Mouse (Mus musculus) testis, adult 2 months (tissue): ENCODE measurements around the gene Mast3. TPM values are rescaled to one million over a fixed set of nuclear protein-coding genes. Genes with fewer than 3 reads are reported as not detected.
A peak's percentile ranks its signal among the peaks of the same experiment; 100 is the strongest.

ENCODE experiments used
- H3K27ac ChIP-seq: fragments of 200-500 bp; 2 replicates; pipeline ENCODE4 v1.5.1; 2012; ENCODE audit warnings: low read depth, low read length; ENCODE audit not compliant: control insufficient read depth, insufficient read depth
- H3K27me3 ChIP-seq: fragments of 200-500 bp; 2 replicates; pipeline ENCODE4 v1.6.1; 2012; ENCODE audit warnings: mild to moderate bottlenecking, low read length, moderate library complexity; ENCODE audit not compliant: control insufficient read depth, insufficient read depth
- H3K36me3 ChIP-seq: fragments of 200-500 bp; 2 replicates; pipeline ENCODE4 v1.6.1; 2012; ENCODE audit warnings: mild to moderate bottlenecking, low read length; ENCODE audit not compliant: control insufficient read depth, insufficient read depth
- H3K4me1 ChIP-seq: fragments of 200-500 bp; 2 replicates; pipeline ENCODE4 v1.6.1; 2012; ENCODE audit warnings: low read length; ENCODE audit not compliant: control insufficient read depth, insufficient read depth
- H3K4me3 ChIP-seq: fragments of 200-500 bp; 2 replicates; pipeline ENCODE4 v1.5.1; 2012; ENCODE audit warnings: low read depth, mild to moderate bottlenecking, low read length, moderate library complexity, mixed read lengths; ENCODE audit not compliant: control insufficient read depth
- CTCF ChIP-seq: fragments of 200-500 bp; IDR thresholded peaks from 2 replicates; pipeline ENCODE4 v1.5.1; 2012; ENCODE audit warnings: low read depth, mild to moderate bottlenecking, inconsistent platforms, low read length, moderate library complexity; ENCODE audit not compliant: control insufficient read depth, insufficient read depth, insufficient replicate concordance
- POLR2A ChIP-seq: fragments of 200-500 bp; IDR thresholded peaks from 2 replicates; pipeline ENCODE4 v1.6.1; 2012; ENCODE audit warnings: low read depth, mild to moderate bottlenecking, inconsistent platforms, low read length, moderate library complexity; ENCODE audit not compliant: control insufficient read depth
- polyA plus RNA-seq: library from polyadenylated mRNA; depleted of rRNA; stranded (reverse); fragments of >200 nt; gene quantifications from 2 replicates; pipeline ENCODE4 v1.2.3, GENCODE M21; 2012

The Mast3 gene
- polyA plus RNA-seq, 1 experiment = 11.0 TPM

DNA sequence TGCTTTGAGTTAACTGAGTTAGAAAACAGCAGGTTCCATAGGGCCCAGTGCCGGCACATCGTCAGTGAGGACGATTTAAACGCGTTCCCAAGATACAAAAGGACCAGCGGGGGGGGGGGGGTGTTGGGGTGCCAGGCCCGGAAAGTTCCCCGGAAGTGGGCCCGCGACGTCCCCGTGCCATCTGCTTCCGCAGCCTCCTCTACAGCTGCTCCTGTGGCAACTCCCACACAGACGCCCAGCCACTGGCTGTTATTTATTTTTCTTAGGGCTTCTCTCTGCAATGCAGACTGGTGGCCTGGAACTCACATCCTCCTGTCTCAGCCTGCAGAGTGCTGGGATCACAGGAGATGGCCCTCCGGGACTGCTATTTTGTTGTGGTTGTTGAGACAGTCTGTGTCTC is 3.7 kb downstream of the Mast3 start:
- Histone ChIP-seq H3K4me1 (peaks cover 27% of the 10 kb centered on the region), H3K4me3 (no peak overlapping the region), H3K27ac (no peak overlapping the region), H3K27me3 (no peaks in the 10 kb centered on the region; the same call in 1 of the 2 replicates), H3K36me3 (no peaks in the 10 kb centered on the region)
- no peak for TF ChIP-seq POLR2A
- no peak for TF ChIP-seq CTCF

DNA sequence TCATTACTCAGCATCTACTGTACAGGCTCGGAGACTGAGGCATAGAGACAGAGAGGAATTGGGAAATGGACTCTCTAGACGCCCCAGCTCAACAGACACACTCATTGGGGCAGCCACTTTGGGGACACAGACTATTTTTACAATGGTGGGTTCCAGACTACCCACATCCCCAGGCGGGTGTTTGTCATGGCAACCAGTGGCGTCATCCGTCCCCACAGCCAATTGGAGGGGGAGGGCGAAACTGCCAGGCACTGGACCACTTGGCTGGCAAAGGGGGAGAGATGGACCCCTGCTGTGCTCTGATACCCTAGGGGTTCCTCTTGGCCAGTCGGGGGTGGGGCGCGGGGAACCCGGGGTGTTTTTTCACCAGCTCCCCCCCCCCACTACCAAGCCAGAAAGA is 4.2 kb downstream of the Mast3 start:
- no peak for TF ChIP-seq CTCF
- no peak for TF ChIP-seq POLR2A
- Histone ChIP-seq H3K27ac (no peak overlapping the region), H3K4me3 (no peak overlapping the region), H3K27me3 (no peaks in the 10 kb centered on the region; the same call in 1 of the 2 replicates), H3K4me1 (peaks cover 28% of the 10 kb centered on the region), H3K36me3 (no peaks in the 10 kb centered on the region)

- H3K4me3 ChIP-seq = no peak overlapping the region
- H3K4me1 ChIP-seq = peaks cover 21% of the 10 kb centered on the region
- no peak overlapping the region for H3K27ac ChIP-seq
- H3K36me3 ChIP-seq = no peaks in the 10 kb centered on the region
- H3K27me3 ChIP-seq = no peaks in the 10 kb centered on the region
- TF ChIP-seq POLR2A = no peak
- TF ChIP-seq CTCF = no peak
Observed at GRCm38 (mm10) chr8:70798281-70798680, 6.6 kb downstream of the Mast3 start.

DNA sequence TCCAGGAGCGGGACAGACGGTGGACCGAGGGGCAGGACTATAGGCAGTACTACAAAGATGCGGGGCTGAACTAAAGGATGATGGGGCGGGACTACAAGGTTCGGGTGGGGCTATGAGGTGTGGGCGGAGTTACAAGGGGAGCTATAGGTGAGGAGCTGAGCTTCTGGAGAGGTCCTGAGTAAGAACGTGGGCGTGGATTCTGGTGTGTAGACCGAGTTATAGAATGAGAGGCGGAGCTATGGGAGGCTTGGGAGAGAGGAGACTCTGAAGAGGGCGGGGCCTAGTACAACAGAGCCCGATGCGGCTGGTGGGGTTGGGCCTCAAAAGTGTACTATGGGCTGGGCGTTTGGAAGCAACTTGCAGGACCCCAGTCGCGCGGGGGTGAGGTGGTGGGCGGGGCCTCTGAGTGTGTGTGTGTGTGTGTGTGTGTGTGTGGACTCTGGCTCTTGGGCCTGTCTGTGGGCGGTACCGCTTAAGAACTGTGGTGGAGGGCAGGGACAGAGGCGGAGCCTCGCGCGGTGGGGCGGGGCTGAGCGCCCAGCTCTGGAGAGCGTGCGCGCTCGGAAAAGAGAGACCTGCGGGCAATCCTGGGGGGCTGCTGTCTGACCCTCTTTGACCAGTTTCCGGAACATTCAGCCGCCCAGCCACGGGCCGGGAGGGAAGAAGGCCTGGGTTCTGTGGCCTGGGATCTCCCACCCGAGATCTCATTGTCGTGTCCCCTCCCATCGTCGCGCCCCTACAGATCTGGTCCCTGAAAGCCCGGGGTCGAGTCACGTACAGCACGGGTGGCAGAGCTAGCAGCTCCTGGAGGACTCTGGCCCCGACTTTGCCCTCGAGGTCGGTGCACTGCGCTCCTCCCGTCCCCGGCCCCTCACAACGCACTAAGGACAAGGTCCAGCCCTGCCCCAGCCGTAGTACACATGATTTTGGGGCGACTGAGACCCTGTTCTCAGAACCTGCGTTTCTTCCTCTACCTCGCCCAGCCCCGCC is 7.5 kb downstream of the Mast3 start:
- H3K27ac ChIP-seq = no peak overlapping the region

GRCm38 (mm10) chr8:70796403-70797080 is 8.3 kb downstream of the Mast3 start:
- peaks cover 34% of the 10 kb centered on the region for H3K4me1 ChIP-seq
- peak overlapping the region; percentile 71 for H3K4me3 ChIP-seq
- H3K36me3 ChIP-seq = no peaks in the 10 kb centered on the region
- TF ChIP-seq CTCF (no peak), POLR2A (no peak)
- no peak overlapping the region for H3K27ac ChIP-seq
- H3K27me3 ChIP-seq = no peaks in the 10 kb centered on the region

More for the DNA sequence above, 7.5 kb downstream of the Mast3 start:
- TF ChIP-seq CTCF (no peak), POLR2A (no peak)
- H3K27me3 ChIP-seq = no peaks in the 10 kb centered on the region
- H3K4me3 ChIP-seq = peak overlapping the region; percentile 71
- no peaks in the 10 kb centered on the region for H3K36me3 ChIP-seq
- peaks cover 29% of the 10 kb centered on the region for H3K4me1 ChIP-seq

- Histone ChIP-seq H3K4me1 (peaks cover 35% of the 10 kb centered on the region), H3K36me3 (no peaks in the 10 kb centered on the region), H3K27me3 (no peaks in the 10 kb centered on the region), H3K27ac (no peak overlapping the region), H3K4me3 (no peak overlapping the region)
- TF ChIP-seq POLR2A (no peak), CTCF (no peak)
Observed at GRCm38 (mm10) chr8:70795370-70795769, 9.5 kb downstream of the Mast3 start.

DNA sequence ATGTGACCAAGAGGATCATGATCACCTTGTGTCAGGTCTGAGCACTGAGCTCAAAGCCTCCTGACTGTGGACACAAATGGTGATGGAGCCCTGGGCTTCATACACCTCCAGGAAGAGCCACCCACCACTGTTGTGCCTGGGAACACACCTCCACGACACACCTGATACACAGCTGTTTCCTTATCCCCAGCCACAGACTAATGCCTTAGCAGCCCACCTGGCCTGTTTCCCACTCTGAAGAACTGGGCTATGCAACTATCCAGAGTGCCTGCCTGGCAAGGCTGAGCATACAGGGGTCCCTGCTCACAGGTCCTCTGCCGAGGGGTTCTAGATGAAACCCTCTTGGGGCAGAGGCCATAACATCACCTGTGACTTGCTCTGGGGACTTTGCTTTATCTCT is 10.6 kb downstream of the Mast3 start:
- Histone ChIP-seq H3K36me3 (no peaks in the 10 kb centered on the region), H3K4me3 (no peak overlapping the region), H3K27ac (no peak overlapping the region), H3K4me1 (peaks cover 35% of the 10 kb centered on the region), H3K27me3 (no peaks in the 10 kb centered on the region)
- TF ChIP-seq POLR2A = no peak
- TF ChIP-seq CTCF = no peak
